Mouse (Mus musculus) liver, embryonic 15.5 days (tissue): ENCODE data around the gene Igbp1. TPM values are rescaled to one million over a fixed set of nuclear protein-coding genes. Genes with fewer than 3 reads are reported as not detected.
A peak's percentile ranks its signal among the peaks of the same experiment; 100 is the strongest.

Experiments
- ATAC-seq: fragments of 200-750 bp; cut with Nextera tagmentation; 2 replicates; pipeline ENCODE4 v1.8.0; 2017; ENCODE audit warnings: moderate number of reproducible peaks, mild to moderate bottlenecking, moderate library complexity; ENCODE audit not compliant: insufficient read depth
- H3K27ac ChIP-seq: fragments of 300-500 bp; sonication (generic); replicated peaks from 2 replicates; pipeline ENCODE4 v1.5.1; 2015; ENCODE audit warnings: mild to moderate bottlenecking, inconsistent platforms
- H3K27me3 ChIP-seq: fragments of 300-500 bp; sonication (generic); 2 replicates; pipeline ENCODE4 v1.6.1; 2015; ENCODE audit warnings: mild to moderate bottlenecking, inconsistent platforms
- H3K36me3 ChIP-seq: fragments of 300-500 bp; sonication (generic); replicated peaks from 2 replicates; pipeline ENCODE4 v1.6.1; 2015; ENCODE audit warnings: moderate library complexity, mild to moderate bottlenecking, inconsistent platforms
- H3K4me1 ChIP-seq: fragments of 300-500 bp; sonication (generic); replicated peaks from 2 replicates; pipeline ENCODE4 v1.6.1; 2015; ENCODE audit warnings: inconsistent platforms
- H3K4me2 ChIP-seq: fragments of 300-500 bp; sonication (generic); 2 replicates; pipeline ENCODE4 v1.6.1; 2015; ENCODE audit warnings: moderate library complexity, mild to moderate bottlenecking, inconsistent platforms
- H3K4me3 ChIP-seq: fragments of 300-500 bp; sonication (generic); replicated peaks from 2 replicates; pipeline ENCODE4 v1.5.1; 2015; ENCODE audit warnings: mild to moderate bottlenecking, inconsistent platforms
- H3K9ac ChIP-seq: fragments of 300-500 bp; sonication (generic); 2 replicates; pipeline ENCODE4 v1.6.1; 2015; ENCODE audit warnings: moderate library complexity, mild to moderate bottlenecking, inconsistent platforms
- H3K9me3 ChIP-seq: fragments of 300-500 bp; sonication (generic); replicated peaks from 2 replicates; pipeline ENCODE4 v1.6.1; 2016; ENCODE audit warnings: inconsistent platforms
- WGBS: fragments of 180-500 bp; shearing (Covaris S2); methylation state at CpG from one replicate; pipeline ENCODE4 v1.1.7; 2015; ENCODE audit warnings: mixed read lengths; ENCODE audit not compliant: insufficient replicate concordance; 5-methylcytosine and 5-hydroxymethylcytosine counted together
- polyA plus RNA-seq: library from polyadenylated mRNA; unstranded; fragments of >200 nt; fragmentation: Nextera tagmentation; extraction: Ambion mirVana; gene quantifications from 2 replicates; pipeline ENCODE4 v1.2.1, GENCODE M21; 2015

The Igbp1 gene
- polyA plus RNA-seq, result 12.2 and 13.8 TPM in 2 replicates

DNA sequence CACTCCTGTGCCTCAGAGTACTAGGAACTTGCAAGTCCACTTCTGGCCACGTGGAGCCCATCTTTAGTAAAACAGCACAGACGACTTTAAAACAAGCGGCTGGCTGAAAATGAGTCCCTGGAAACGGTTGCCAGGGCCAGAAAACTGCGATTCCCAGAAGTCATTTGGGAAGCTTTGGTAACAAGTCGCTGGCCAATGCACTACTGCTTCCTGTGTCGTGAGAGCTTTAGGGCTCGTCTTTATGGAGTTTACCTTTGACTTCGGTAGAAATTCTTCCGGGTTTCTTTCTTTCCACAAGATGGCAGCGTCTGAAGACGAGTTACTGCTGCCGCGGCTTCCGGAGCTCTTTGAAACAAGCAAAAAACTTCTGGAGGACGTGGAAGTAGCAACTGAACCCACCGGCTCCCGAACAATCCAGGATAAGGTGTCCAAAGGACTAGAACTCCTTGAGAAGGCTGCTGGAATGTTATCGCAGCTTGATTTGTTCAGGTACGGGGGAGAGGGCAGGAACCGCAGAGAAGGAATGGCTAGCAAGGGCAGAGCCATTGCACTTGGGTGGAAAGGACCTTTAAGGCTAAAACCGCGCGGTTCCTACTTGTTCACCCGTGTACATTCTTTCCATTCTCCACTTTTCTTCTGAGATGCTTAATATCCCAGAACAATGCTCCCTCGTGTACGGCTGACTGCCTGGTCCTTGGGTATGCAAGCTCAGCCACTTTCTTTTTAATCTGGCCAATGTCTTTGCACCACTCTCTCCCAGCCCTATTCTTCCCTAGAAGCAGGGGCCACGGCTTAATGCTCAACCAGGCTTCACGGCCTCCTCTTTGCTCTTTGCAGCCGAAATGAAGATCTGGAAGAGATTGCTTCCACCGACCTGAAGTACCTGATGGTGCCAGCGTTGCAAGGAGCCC lies at the start of gene Igbp1:
Gene Igbp1 (plus strand): TSS at position 224 of the 911 bp plus-strand sequence.
- peak; percentile 84 for ATAC-seq
- H3K27ac ChIP-seq, result peak within 1 kb of the TSS; percentile 29; the same call in 1 of the 2 replicates

DNA sequence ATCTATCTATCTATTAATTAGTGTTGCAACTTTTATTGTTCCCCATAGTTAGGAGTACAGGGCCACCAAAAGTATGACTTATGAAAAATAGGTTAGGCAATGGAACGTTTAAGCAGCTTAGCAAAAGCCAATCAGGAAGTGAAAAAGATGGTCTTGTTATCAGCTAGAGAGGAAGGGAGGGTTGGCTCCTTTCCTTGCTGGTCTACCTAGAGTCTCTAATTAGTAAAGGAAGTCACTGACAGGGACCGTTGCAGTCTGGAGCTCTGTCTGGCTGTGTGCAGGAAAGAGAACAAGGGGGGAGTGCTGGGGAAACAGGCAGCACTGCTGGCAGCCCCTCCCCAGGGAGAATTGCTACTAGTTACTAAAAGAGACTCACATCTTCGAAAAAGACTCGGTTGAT lies 26.0 kb upstream of the Igbp1 start:
- H3K4me2 ChIP-seq, result no peak overlapping the region
- H3K9me3 ChIP-seq, result no peaks in the 10 kb centered on the region
- H3K4me1 ChIP-seq, result no peaks in the 10 kb centered on the region
- H3K36me3 ChIP-seq, result no peaks in the 10 kb centered on the region
- no peak for ATAC-seq
- no peak overlapping the region for H3K9ac ChIP-seq
- 0 out of 2 replicates have a peak, but pooled peaks cover 10% of the 10 kb centered on the region for H3K27me3 ChIP-seq
- H3K27ac ChIP-seq, result no peak overlapping the region
- WGBS, result 36% methylated on average over 4 of the region's 4 CpGs
- no peak overlapping the region for H3K4me3 ChIP-seq

More for the DNA sequence above, at the start of gene Igbp1:
- Histone ChIP-seq H3K4me3 (peak within 1 kb of the TSS; percentile 67), H3K36me3 (no peaks in the 10 kb centered on the region), H3K4me1 (no peaks in the 10 kb centered on the region), H3K9ac (peak within 1 kb of the TSS; percentile 49), H3K9me3 (no peaks in the 10 kb centered on the region), H3K27me3 (no peaks in the 10 kb centered on the region), H3K4me2 (peak within 1 kb of the TSS; percentile 66)
- 10% methylated on average over 32 of the region's 32 CpGs for WGBS

DNA sequence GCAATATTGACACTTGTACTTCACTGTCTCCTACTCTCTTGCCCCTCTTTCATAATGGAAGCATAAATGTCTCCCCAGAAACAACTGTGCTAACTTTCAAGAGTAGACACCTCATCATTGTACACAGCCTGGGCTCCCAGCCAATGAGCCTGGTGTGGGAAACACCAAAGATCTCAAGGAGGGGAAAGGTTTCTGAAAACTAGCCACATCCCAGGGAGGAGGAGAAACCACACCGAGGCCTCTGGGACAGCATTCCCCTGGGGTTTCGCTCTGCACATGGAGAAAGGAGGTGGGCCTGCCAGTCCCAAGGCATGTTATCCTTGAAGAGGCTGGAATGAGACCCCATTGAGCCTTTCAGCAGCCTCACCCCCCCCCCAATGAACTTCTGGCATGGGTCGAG lies 24.0 kb upstream of the Igbp1 start:
- no peak overlapping the region for H3K27ac ChIP-seq
- no peak overlapping the region for H3K4me3 ChIP-seq
- H3K4me1 ChIP-seq, result no peaks in the 10 kb centered on the region
- ATAC-seq, result no peak
- WGBS, result 68% methylated on average over 3 of the region's 3 CpGs
- no peak overlapping the region for H3K4me2 ChIP-seq
- no peak overlapping the region for H3K9ac ChIP-seq
- H3K36me3 ChIP-seq, result no peaks in the 10 kb centered on the region
- H3K27me3 ChIP-seq, result peaks cover 14% of the 10 kb centered on the region; the same call in 1 of the 2 replicates
- no peaks in the 10 kb centered on the region for H3K9me3 ChIP-seq

DNA sequence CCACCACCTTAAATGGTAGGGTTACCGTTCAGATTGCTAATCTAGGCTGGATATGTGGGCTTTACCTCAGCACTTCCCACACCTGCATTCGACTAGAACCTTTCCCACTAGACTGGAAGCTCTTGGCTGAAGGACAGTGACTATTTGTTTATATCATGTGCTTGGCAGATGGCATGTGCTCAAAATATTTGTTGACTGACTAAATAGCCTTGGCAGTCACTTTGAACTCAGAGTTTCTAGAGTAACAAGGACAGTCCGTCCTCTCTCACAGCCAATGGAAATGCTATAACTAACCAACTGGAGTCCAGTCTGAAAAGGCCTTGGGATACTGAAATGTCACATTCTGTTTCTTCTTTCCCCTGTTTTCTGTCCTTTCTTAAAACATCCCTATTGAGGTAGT lies 22.6 kb upstream of the Igbp1 start:
- Histone ChIP-seq H3K4me3 (no peak overlapping the region), H3K27ac (no peak overlapping the region), H3K27me3 (peaks cover 20% of the 10 kb centered on the region; the same call in 1 of the 2 replicates), H3K36me3 (no peaks in the 10 kb centered on the region), H3K4me1 (peaks cover 3% of the 10 kb centered on the region; the same call in 1 of the 2 replicates), H3K9me3 (no peaks in the 10 kb centered on the region), H3K9ac (no peak overlapping the region), H3K4me2 (no peak overlapping the region)
- WGBS, result 61% methylated on average over 3 of the region's 3 CpGs
- no peak for ATAC-seq

DNA sequence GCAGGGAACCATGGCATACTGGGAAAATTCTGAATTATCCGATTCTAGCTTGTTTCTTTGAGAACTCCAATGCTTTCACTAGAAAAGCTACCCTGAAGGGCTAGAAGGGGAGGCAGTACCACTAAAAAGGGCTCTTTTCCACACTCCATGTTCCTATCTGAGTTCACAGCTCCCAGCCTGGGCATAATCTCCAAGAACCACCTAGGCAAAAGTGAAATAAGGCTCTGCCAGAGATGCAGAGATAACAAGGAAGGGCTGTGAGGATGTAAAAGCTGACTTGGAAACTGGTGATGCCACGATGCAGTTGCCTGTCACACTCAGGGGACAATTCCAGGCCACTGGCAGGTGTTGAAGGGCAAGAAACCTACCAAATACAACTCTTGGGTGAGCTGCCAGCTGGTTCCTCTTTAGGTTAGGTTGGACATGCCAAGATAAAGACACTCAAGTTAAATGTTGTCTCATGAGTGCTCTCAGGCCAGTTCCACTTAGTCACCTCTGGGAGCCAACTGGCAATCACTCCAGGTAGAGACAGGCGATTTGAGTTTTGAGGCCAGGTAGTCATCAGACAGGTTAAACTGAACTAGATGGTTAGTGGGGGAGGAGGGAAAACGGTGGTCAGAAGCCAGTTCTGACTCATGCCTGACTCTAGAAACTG lies 18.4 kb upstream of the Igbp1 start:
- Histone ChIP-seq H3K9me3 (no peaks in the 10 kb centered on the region), H3K27me3 (peaks cover 16% of the 10 kb centered on the region; the same call in 1 of the 2 replicates), H3K27ac (no peak overlapping the region), H3K36me3 (no peaks in the 10 kb centered on the region), H3K4me2 (no peak overlapping the region), H3K4me3 (no peak overlapping the region), H3K4me1 (peaks cover 3% of the 10 kb centered on the region; the same call in 1 of the 2 replicates), H3K9ac (no peak overlapping the region)
- ATAC-seq, result peak; percentile 44; the same call in 1 of the 2 replicates
- WGBS, result 56% methylated on average over 4 of the region's 4 CpGs

DNA sequence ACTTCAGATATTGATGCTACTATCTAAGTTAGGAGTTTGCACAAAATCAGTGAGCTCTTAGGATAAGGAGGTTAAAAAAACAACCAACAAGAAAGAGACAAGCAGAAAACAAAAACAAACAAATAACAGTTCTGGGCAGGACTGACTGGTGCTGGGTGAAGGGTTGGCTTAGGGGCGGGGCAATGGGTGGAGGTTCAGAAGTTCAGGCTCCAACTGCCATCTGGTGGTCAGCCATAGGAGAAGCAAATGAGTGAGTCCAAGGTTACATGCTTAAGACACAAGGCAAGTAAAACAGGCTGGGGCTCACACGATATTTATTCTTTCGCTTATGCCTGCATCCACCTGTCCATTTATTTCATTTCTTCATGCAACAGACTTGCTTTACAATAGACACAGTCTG lies 13.8 kb upstream of the Igbp1 start:
- H3K36me3 ChIP-seq, result no peaks in the 10 kb centered on the region
- peaks cover 3% of the 10 kb centered on the region; the same call in 1 of the 2 replicates for H3K4me1 ChIP-seq
- H3K27me3 ChIP-seq, result peaks cover 11% of the 10 kb centered on the region; the same call in 1 of the 2 replicates
- no peak for ATAC-seq
- WGBS, result 23% methylated on average over 3 of the region's 3 CpGs
- H3K4me3 ChIP-seq, result no peak overlapping the region
- no peak overlapping the region for H3K4me2 ChIP-seq
- no peaks in the 10 kb centered on the region for H3K9me3 ChIP-seq
- no peak overlapping the region for H3K27ac ChIP-seq
- H3K9ac ChIP-seq, result no peak overlapping the region

DNA sequence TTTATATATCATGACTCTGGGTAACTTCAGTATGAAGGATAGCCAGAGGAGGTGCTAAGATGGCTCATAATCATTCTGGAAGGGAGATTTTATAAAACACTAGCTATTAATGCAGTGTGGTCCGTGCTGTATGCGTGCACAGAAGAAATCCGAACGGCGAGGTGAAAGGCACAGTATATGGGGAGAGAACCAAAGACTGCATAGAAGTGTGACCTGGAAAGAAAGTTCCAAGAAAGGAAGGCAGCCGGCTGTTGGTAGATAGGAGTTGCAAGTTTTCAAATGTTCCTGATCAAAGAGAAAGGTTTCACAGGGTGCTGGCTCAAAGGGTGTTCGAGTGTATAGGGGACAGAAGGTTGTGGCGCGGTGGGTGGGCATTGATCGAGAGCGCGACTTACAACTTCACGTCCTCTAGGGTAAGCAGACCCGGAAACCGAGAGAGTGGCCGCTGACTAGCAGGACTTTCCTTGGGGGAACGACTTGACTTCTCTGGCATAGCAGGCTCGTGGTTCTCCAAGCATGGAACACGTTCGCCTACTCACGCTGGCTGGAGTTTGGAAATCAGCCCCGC lies 507 bp upstream of the Igbp1 start:
- Histone ChIP-seq H3K27ac (no peak overlapping the region), H3K4me3 (peak overlapping the region; percentile 67), H3K4me1 (no peaks in the 10 kb centered on the region), H3K9ac (peak overlapping the region; percentile 25; the same call in 1 of the 2 replicates), H3K27me3 (no peaks in the 10 kb centered on the region), H3K9me3 (no peaks in the 10 kb centered on the region), H3K4me2 (peak overlapping the region; percentile 66), H3K36me3 (no peaks in the 10 kb centered on the region)
- peak; percentile 61 for ATAC-seq
- 15% methylated on average over 22 of the region's 22 CpGs for WGBS

DNA sequence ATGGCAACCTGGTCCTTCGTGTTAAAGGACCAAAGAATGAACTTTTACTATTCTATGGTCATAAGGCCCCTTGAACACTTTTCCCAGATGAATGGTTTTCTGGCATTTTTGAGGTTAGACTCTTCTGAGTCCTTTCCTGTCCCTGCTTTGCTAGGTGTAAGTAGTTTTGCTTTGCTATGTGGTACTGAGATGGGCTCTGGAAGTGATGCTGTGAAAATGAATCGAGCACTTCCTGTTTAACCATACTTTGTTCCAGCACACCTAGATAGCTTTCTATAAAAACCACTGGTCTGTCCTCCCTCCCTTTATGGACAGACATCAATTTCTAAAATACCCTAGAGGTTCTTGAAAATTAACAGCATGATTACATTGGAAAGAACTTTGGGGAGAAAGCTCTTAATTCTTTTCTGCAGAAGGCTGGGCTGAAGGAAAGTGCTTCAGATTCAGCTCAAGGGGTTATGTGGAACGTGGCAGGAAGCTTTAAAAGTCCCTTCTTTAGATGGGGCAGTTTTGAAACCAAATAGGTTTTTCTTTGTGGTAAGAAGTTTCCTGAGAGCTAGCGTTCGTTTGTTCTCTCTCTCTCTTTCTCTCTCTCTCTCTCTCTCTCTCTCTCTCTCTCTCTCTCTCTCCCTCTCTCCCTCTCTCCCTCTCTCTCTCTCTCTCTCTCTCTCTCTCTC lies 10.2 kb downstream of the Igbp1 start:
- ATAC-seq, result no peak
- WGBS, result 60% methylated on average over 5 of the region's 5 CpGs
- H3K27me3 ChIP-seq, result no peaks in the 10 kb centered on the region
- H3K4me3 ChIP-seq, result no peak overlapping the region
- H3K4me2 ChIP-seq, result no peak overlapping the region
- H3K36me3 ChIP-seq, result 0 out of 2 replicates have a peak, but pooled peaks cover 5% of the 10 kb centered on the region
- no peak overlapping the region for H3K9ac ChIP-seq
- H3K4me1 ChIP-seq, result no peaks in the 10 kb centered on the region
- no peak overlapping the region for H3K27ac ChIP-seq
- no peaks in the 10 kb centered on the region for H3K9me3 ChIP-seq

DNA sequence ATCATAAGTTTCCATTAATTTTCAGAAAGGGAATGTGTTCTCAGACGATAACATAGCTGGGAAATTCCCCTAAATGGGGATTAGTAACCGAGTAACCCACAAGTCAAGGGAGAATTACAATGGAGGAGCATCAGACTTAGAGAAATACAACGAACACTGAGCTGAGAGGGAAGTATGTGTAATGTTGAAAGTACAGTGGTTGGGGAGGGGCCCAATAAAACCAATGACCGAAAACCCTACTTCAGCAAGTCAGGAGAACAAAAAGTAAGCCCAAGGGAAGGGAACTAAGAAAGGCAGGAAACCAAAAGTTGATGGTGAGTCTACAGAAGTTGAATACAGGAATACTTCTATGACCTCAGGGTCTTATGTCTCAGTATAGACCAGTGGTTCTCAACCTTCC lies 14.1 kb downstream of the Igbp1 start:
- no peak overlapping the region for H3K4me2 ChIP-seq
- H3K9me3 ChIP-seq, result no peaks in the 10 kb centered on the region
- H3K36me3 ChIP-seq, result 0 out of 2 replicates have a peak, but pooled peaks cover 5% of the 10 kb centered on the region
- no peak overlapping the region for H3K4me3 ChIP-seq
- H3K27me3 ChIP-seq, result no peaks in the 10 kb centered on the region
- H3K4me1 ChIP-seq, result no peaks in the 10 kb centered on the region
- H3K27ac ChIP-seq, result no peak overlapping the region
- no peak for ATAC-seq
- WGBS, result 72% methylated on average over 4 of the region's 4 CpGs
- H3K9ac ChIP-seq, result no peak overlapping the region

DNA sequence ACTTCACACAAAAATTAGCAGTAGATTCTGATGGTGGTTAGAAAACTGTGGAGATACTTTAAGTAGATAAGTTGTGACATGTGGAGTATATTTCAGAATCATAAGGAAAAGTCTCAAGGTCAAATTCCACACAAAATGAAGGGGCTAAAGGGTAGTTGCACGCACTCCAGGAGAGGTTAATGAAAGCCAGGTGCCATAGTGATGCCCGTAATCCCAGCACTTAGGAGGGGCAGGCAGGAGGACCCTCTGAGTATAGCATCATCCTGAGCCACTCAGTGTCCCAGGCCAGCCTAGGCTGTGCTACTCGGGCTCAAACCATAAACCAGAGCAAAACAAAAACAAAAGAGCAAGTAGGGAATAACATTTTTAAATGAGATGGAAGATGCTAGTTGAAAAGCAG lies 15.8 kb downstream of the Igbp1 start:
- Histone ChIP-seq H3K27ac (no peak overlapping the region), H3K4me3 (no peak overlapping the region), H3K9ac (no peak overlapping the region), H3K4me2 (no peak overlapping the region), H3K4me1 (no peaks in the 10 kb centered on the region), H3K27me3 (no peaks in the 10 kb centered on the region), H3K36me3 (0 out of 2 replicates have a peak, but pooled peaks cover 5% of the 10 kb centered on the region), H3K9me3 (no peaks in the 10 kb centered on the region)
- no peak for ATAC-seq
- 63% methylated on average over 3 of the region's 3 CpGs for WGBS
